Mouse (Mus musculus) liver, embryonic 16.5 days (tissue): Measurements from ENCODE around the gene Slc7a7. TPM values are rescaled to one million over a fixed set of nuclear protein-coding genes. Genes with fewer than 3 reads are reported as not detected.

ENCODE experiments used
- ATAC-seq: fragments of 200-750 bp; cut with Nextera tagmentation; 2 replicates; pipeline ENCODE4 v1.8.0; 2017; ENCODE audit warnings: low read depth, mild to moderate bottlenecking, moderate number of reproducible peaks, moderate library complexity
- H3K27ac ChIP-seq: fragments of 300-500 bp; sonication (generic); 2 replicates; pipeline ENCODE4 v1.5.1; 2014; ENCODE audit warnings: mild to moderate bottlenecking, low read length
- H3K27me3 ChIP-seq: fragments of 300-500 bp; sonication (generic); 2 replicates; pipeline ENCODE4 v1.6.1; 2014; ENCODE audit warnings: low read depth, low read length, mixed read lengths; ENCODE audit not compliant: control insufficient read depth, insufficient read depth
- H3K36me3 ChIP-seq: fragments of 300-500 bp; sonication (generic); 2 replicates; pipeline ENCODE4 v1.6.1; 2014; ENCODE audit warnings: mild to moderate bottlenecking; ENCODE audit not compliant: control insufficient read depth, insufficient read depth
- H3K4me1 ChIP-seq: fragments of 300-500 bp; sonication (generic); 2 replicates; pipeline ENCODE4 v1.6.1; 2014; ENCODE audit warnings: low read depth, low read length, mixed read lengths; ENCODE audit not compliant: control insufficient read depth
- H3K4me2 ChIP-seq: fragments of 300-500 bp; sonication (generic); 2 replicates; pipeline ENCODE4 v1.6.1; 2014; ENCODE audit warnings: low read depth, low read length, mixed read lengths
- H3K4me3 ChIP-seq: fragments of 300-500 bp; sonication (generic); 2 replicates; pipeline ENCODE4 v1.5.1; 2014; ENCODE audit warnings: low read depth, mild to moderate bottlenecking, low read length
- H3K9ac ChIP-seq: fragments of 300-500 bp; sonication (generic); 2 replicates; pipeline ENCODE4 v1.6.1; 2014; ENCODE audit warnings: low read depth, low read length
- H3K9me3 ChIP-seq: fragments of 300-500 bp; sonication (generic); replicated peaks from 2 replicates; pipeline ENCODE4 v1.6.1; 2016; ENCODE audit warnings: low read length; ENCODE audit not compliant: control insufficient read depth
- WGBS: fragments of 180-500 bp; shearing (Covaris S2); extraction: QIAGEN DNeasy Blood & Tissue Kit; methylation state at CpG from one replicate; pipeline ENCODE4 v1.1.7; 2014; ENCODE audit not compliant: insufficient replicate concordance; 5-methylcytosine and 5-hydroxymethylcytosine counted together
- polyA plus RNA-seq: library from polyadenylated mRNA; unstranded; fragments of >200 nt; fragmentation: Nextera tagmentation; extraction: Ambion mirVana; gene quantifications from 2 replicates; pipeline ENCODE4 v1.2.1, GENCODE M21; 2015

Slc7a7 gene
- 9.5 and 10.5 TPM in 2 replicates for polyA plus RNA-seq

DNA sequence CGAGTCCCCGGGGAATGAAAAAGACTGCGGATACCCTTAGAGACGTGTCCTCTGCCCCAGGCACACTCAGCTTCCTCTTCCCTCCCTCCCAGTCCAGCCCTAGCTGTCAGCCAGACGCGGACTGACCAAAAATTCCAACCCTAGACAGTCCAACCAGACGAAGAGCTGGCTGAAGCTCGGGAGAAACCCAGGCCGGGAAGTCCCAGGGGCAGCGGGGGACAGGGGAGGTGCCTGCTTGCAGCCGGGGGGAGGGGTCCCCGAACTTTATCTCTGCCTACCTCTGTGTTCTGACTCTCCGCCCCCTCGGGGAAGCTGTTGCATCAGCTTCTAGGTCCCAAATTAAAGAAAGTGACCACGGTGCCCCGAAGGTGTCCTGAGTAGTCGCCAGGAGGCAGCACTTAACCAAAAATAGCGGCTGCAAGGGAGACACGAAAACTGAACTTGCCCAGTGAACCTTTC is at the start of gene Slc7a7:
Gene Slc7a7 (minus strand): TSS at position 158 of the 459 bp plus-strand sequence.
- WGBS: 7% methylated on average over 19 of the region's 19 CpGs
- Histone ChIP-seq H3K9me3 (no peaks in the 10 kb centered on the region), H3K9ac (peak within 1 kb of the TSS; percentile 60), H3K27ac (peak within 1 kb of the TSS; percentile 60), H3K36me3 (no peaks in the 10 kb centered on the region), H3K4me3 (peak within 1 kb of the TSS; percentile 47), H3K27me3 (no peaks in the 10 kb centered on the region), H3K4me1 (peaks cover 14% of the 10 kb centered on the region), H3K4me2 (peak within 1 kb of the TSS; percentile 65)
- peak; percentile 70 for ATAC-seq

- Histone ChIP-seq H3K9ac (peak overlapping the region; percentile 92), H3K4me2 (peak overlapping the region; percentile 89), H3K27ac (peak overlapping the region; percentile 92), H3K36me3 (peaks cover 24% of the 10 kb centered on the region), H3K4me3 (peak overlapping the region; percentile 97), H3K27me3 (no peaks in the 10 kb centered on the region), H3K9me3 (no peaks in the 10 kb centered on the region), H3K4me1 (peaks cover 29% of the 10 kb centered on the region)
- WGBS: under 1% methylated on average over 54 of the region's 57 CpGs
- peak; percentile 65 for ATAC-seq
Observed at GRCm38 (mm10) chr14:54464293-54465005, 46.9 kb upstream of the Slc7a7 start.

GRCm38 (mm10) chr14:54463959-54464292 is 46.3 kb upstream of the Slc7a7 start, which contains the start of gene Lrp10:
TSS of gene Lrp10 (plus strand) at chr14:54464137.
- Histone ChIP-seq H3K4me2 (peak within 1 kb of the TSS; percentile 89), H3K27ac (peak within 1 kb of the TSS; percentile 92), H3K4me1 (peaks cover 29% of the 10 kb centered on the region), H3K9ac (peak within 1 kb of the TSS; percentile 92), H3K27me3 (no peaks in the 10 kb centered on the region), H3K36me3 (peaks cover 20% of the 10 kb centered on the region), H3K4me3 (peak within 1 kb of the TSS; percentile 97), H3K9me3 (no peaks in the 10 kb centered on the region)
- peak; percentile 87 for ATAC-seq
- 0% methylated on average over 35 of the region's 35 CpGs for whole genome bisulfite sequencing

- Histone ChIP-seq H3K4me1 (peaks cover 29% of the 10 kb centered on the region), H3K9me3 (no peaks in the 10 kb centered on the region), H3K9ac (peak overlapping the region; percentile 92), H3K4me3 (peak overlapping the region; percentile 97), H3K36me3 (peaks cover 14% of the 10 kb centered on the region), H3K27ac (peak overlapping the region; percentile 92), H3K4me2 (peak overlapping the region; percentile 89), H3K27me3 (no peaks in the 10 kb centered on the region)
- WGBS: 9% methylated on average over 12 of the region's 12 CpGs
- ATAC-seq: peak; percentile 31
Observed at GRCm38 (mm10) chr14:54463108-54463958, 45.8 kb upstream of the Slc7a7 start.

GRCm38 (mm10) chr14:54462146-54462545 is 44.6 kb upstream of the Slc7a7 start:
- Histone ChIP-seq H3K4me3 (no peak overlapping the region), H3K9me3 (no peaks in the 10 kb centered on the region), H3K27ac (0 out of 2 replicates have a peak overlapping the region, but pooled peaks have one; percentile 14), H3K9ac (no peak overlapping the region), H3K4me1 (peaks cover 29% of the 10 kb centered on the region), H3K27me3 (no peaks in the 10 kb centered on the region), H3K36me3 (peaks cover 3% of the 10 kb centered on the region), H3K4me2 (no peak overlapping the region)
- ATAC-seq: no peak
- 60% methylated on average over 4 of the region's 4 CpGs for WGBS

DNA sequence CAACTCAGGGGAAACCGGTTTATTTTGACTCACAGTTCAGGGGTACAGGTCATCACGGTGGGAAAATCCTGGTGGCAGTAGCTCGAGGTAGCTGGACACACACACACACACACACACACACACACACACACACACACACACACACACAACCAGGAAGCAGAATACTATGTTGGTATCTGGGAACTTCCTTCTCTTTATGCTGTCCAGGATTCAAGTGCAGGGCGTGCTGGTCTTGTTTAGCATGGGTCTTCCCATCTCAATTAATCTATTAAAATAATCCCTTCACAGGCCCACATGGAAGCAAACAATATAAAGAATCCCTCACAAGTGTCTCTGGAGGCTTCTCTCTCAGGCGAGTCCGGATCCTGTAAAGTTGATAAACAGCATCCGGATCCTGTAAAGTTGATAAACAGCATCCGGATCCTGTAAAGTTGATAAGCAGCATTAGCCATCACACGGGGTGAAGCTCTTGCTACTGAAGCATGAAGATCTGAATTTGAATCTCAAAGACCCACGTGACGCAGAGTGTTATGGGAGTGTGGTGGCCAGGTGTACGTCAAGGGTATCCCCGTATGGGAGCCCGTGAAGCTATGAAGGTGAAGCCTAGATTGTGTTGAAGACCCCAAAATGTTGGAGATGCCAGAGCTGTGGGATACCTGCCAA is 40.5 kb upstream of the Slc7a7 start:
- Histone ChIP-seq H3K4me2 (no peak overlapping the region), H3K27ac (no peak overlapping the region), H3K9ac (no peak overlapping the region), H3K4me1 (peaks cover 19% of the 10 kb centered on the region), H3K9me3 (no peaks in the 10 kb centered on the region), H3K36me3 (no peaks in the 10 kb centered on the region), H3K4me3 (no peak overlapping the region), H3K27me3 (no peaks in the 10 kb centered on the region)
- 0 out of 2 replicates have a peak, but pooled peaks have one; percentile 16 for ATAC-seq
- WGBS: 60% methylated on average over 14 of the region's 14 CpGs

DNA sequence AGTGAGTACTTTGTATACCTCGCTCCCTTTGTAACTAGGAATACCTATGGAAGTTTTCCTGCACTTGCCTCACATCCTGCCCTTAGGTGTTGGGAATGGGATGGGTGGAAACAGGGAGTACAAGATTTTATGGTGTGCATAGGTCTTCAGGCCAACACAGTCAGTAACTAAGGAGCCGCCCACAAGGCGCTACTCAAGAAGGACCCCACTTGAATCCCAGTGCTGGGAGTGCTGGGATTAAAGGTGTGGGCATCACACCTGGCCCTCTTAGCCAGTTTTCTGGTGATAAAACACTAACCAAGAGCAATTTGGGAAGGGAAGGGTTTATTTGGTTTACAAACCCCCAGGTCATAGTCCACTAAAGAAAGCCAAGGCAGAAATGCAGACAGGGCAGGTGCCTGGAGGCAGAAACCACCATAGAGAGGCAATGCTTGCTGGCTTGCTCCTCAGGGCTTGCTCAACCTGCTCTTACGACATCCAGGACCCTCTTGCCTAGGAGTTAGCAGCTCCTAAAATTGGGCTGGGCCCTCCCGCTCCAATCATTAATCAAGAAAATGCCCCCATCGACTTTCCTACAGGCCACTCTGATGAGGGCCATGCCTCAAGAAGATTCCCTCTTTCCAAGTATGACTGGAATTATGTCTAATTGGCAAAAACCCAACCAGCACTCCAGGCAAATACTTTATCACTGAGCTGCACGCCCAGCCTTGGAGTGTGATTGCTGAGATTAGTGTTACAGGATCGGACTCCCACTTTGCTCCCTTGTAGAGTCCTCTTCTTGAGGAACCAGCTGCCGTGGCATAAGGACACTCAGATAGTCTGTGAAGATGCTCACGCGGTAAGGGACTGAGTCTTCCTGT is 37.3 kb upstream of the Slc7a7 start:
- Histone ChIP-seq H3K4me3 (no peak overlapping the region), H3K4me2 (no peak overlapping the region), H3K4me1 (peaks cover 8% of the 10 kb centered on the region), H3K27me3 (no peaks in the 10 kb centered on the region), H3K9ac (no peak overlapping the region), H3K27ac (no peak overlapping the region), H3K36me3 (no peaks in the 10 kb centered on the region), H3K9me3 (no peaks in the 10 kb centered on the region)
- WGBS: 44% methylated on average over 11 of the region's 11 CpGs
- no peak for ATAC-seq

GRCm38 (mm10) chr14:54453566-54453965 is 36.0 kb upstream of the Slc7a7 start:
- Histone ChIP-seq H3K4me3 (no peak overlapping the region), H3K36me3 (no peaks in the 10 kb centered on the region), H3K9ac (no peak overlapping the region), H3K9me3 (no peaks in the 10 kb centered on the region), H3K4me2 (no peak overlapping the region), H3K27me3 (no peaks in the 10 kb centered on the region), H3K27ac (no peak overlapping the region), H3K4me1 (peaks cover 16% of the 10 kb centered on the region)
- 71% methylated on average over 9 of the region's 9 CpGs for WGBS
- ATAC-seq: no peak
